Mouse (Mus musculus) limb, embryonic 13.5 days (tissue): Measurements from ENCODE around the gene Aimp2. TPM values are rescaled to one million over a fixed set of nuclear protein-coding genes. Genes with fewer than 3 reads are reported as not detected.

Experiments
- ATAC-seq: fragments of 200-750 bp; cut with Nextera tagmentation; 2 replicates; pipeline ENCODE4 v1.8.0; 2017; ENCODE audit warnings: low read depth, moderate number of reproducible peaks, moderate TSS enrichment; ENCODE audit not compliant: low FRiP score
- H3K27ac ChIP-seq: fragments of 300-500 bp; sonication (generic); 2 replicates; pipeline ENCODE4 v1.5.1; 2015; ENCODE audit warnings: inconsistent platforms, mild to moderate bottlenecking, moderate library complexity
- H3K27me3 ChIP-seq: fragments of 300-500 bp; sonication (generic); 2 replicates; pipeline ENCODE4 v1.6.1; 2015; ENCODE audit warnings: mild to moderate bottlenecking, inconsistent platforms
- H3K36me3 ChIP-seq: fragments of 300-500 bp; sonication (generic); 2 replicates; pipeline ENCODE4 v1.6.1; 2015; ENCODE audit warnings: inconsistent platforms, mild to moderate bottlenecking, moderate library complexity
- H3K4me1 ChIP-seq: fragments of 300-500 bp; sonication (generic); 2 replicates; pipeline ENCODE4 v1.6.1; 2015; ENCODE audit warnings: inconsistent platforms
- H3K4me2 ChIP-seq: fragments of 300-500 bp; sonication (generic); replicated peaks from 2 replicates; pipeline ENCODE4 v1.6.1; 2015; ENCODE audit warnings: inconsistent platforms, mild to moderate bottlenecking, moderate library complexity
- H3K4me3 ChIP-seq: fragments of 300-500 bp; sonication (generic); 2 replicates; pipeline ENCODE4 v1.5.1; 2015; ENCODE audit warnings: moderate library complexity, mild to moderate bottlenecking, inconsistent platforms
- H3K9ac ChIP-seq: fragments of 300-500 bp; sonication (generic); 2 replicates; pipeline ENCODE4 v1.6.1; 2015; ENCODE audit warnings: mild to moderate bottlenecking, inconsistent platforms
- H3K9me3 ChIP-seq: fragments of 300-500 bp; sonication (generic); 2 replicates; pipeline ENCODE4 v1.6.1; 2016; ENCODE audit warnings: inconsistent platforms
- WGBS: fragments of 180-500 bp; shearing (Covaris S2); methylation state at CpG from one replicate; pipeline ENCODE4 v1.1.7; 2015; 5-methylcytosine and 5-hydroxymethylcytosine counted together
- polyA plus RNA-seq: library from polyadenylated mRNA; unstranded; fragments of >200 nt; fragmentation: Nextera tagmentation; extraction: Ambion mirVana; gene quantifications from 2 replicates; pipeline ENCODE4 v1.2.1, GENCODE M21; 2015

Aimp2 gene
- polyA plus RNA-seq, 1 experiment from 2014 or later = 106 TPM

DNA sequence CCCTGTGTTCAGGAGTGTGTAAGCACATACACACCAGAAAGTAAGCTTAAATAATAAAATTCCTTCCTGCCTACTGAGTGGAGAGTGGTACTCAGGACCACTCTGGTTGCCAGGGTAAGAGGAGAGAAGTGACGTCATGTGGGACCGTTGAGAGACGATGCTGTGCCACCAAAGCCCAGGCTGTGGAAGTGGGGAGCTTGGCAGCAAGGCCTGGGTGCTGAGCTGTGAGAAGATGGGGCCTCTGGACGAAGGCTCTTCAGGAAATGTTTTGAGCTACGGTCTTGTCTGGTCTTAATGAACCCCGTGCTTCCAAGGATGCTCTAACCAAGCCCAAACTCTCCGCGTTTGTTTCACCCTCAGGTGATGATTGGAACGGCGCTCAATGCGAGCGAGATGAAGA is 21.0 kb upstream of the Aimp2 start:
- H3K4me2 ChIP-seq = no peak overlapping the region
- peaks cover 59% of the 10 kb centered on the region for H3K36me3 ChIP-seq
- H3K4me3 ChIP-seq = no peak overlapping the region
- no peaks in the 10 kb centered on the region for H3K9me3 ChIP-seq
- H3K27ac ChIP-seq = no peak overlapping the region
- H3K9ac ChIP-seq = no peak overlapping the region
- ATAC-seq = no peak
- no peaks in the 10 kb centered on the region for H3K4me1 ChIP-seq
- 95% methylated on average over 12 of the region's 12 CpGs for WGBS
- no peaks in the 10 kb centered on the region for H3K27me3 ChIP-seq

DNA sequence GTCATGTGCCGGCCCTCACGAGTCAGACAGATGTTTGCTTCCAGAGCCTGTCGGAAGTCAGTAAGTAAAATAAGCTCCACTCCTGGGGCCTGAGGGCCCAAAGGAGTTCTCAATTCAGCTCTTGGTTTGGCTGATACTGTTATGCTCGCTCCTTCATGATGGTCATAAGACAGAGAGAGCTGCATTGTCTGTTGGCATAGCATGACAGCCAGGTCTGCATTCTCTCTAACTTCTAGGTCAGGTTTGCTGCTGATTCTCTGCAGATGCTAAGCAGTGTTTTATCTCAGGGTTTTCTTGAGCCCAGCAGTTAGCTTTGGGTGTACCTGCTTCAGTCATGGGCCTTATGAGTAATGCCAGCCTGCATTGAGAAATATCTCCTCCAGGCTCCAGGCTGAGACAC is 19.6 kb upstream of the Aimp2 start:
- Histone ChIP-seq H3K27me3 (no peaks in the 10 kb centered on the region), H3K9me3 (no peaks in the 10 kb centered on the region), H3K9ac (no peak overlapping the region), H3K4me3 (no peak overlapping the region), H3K36me3 (peaks cover 73% of the 10 kb centered on the region), H3K4me2 (no peak overlapping the region), H3K27ac (no peak overlapping the region), H3K4me1 (no peaks in the 10 kb centered on the region)
- ATAC-seq = no peak
- 86% methylated on average over 4 of the region's 4 CpGs for WGBS

- H3K4me2 ChIP-seq = no peak within 1 kb of the TSS
- no peak within 1 kb of the TSS for H3K4me3 ChIP-seq
- peaks cover 85% of the 10 kb centered on the region for H3K36me3 ChIP-seq
- no peak for ATAC-seq
- H3K9me3 ChIP-seq = no peaks in the 10 kb centered on the region
- H3K9ac ChIP-seq = no peak within 1 kb of the TSS
- 95% methylated on average over 8 of the region's 8 CpGs for WGBS
- no peaks in the 10 kb centered on the region for H3K4me1 ChIP-seq
- no peaks in the 10 kb centered on the region for H3K27me3 ChIP-seq
- H3K27ac ChIP-seq = no peak within 1 kb of the TSS
Observed at GRCm38 (mm10) chr5:143927875-143928274, 18.2 kb upstream of the Aimp2 start, which contains the start of gene Gm42421. Gm42421 (plus strand) TSS chr5:143928175.

- WGBS = 87% methylated on average over 6 of the region's 6 CpGs
Observed at GRCm38 (mm10) chr5:143924781-143925452, 15.3 kb upstream of the Aimp2 start.

GRCm38 (mm10) chr5:143918120-143918519 is 8.5 kb upstream of the Aimp2 start:
- no peak overlapping the region for H3K27ac ChIP-seq
- 93% methylated on average over 3 of the region's 3 CpGs for WGBS
- no peak for ATAC-seq

More at GRCm38 (mm10) chr5:143924781-143925452, 15.3 kb upstream of the Aimp2 start:
- peaks cover 85% of the 10 kb centered on the region for H3K36me3 ChIP-seq
- no peak overlapping the region for H3K9ac ChIP-seq
- H3K27ac ChIP-seq = no peak overlapping the region
- no peak overlapping the region for H3K4me3 ChIP-seq
- no peaks in the 10 kb centered on the region for H3K4me1 ChIP-seq
- no peaks in the 10 kb centered on the region for H3K9me3 ChIP-seq
- ATAC-seq = no peak
- H3K4me2 ChIP-seq = no peak overlapping the region
- no peaks in the 10 kb centered on the region for H3K27me3 ChIP-seq

DNA sequence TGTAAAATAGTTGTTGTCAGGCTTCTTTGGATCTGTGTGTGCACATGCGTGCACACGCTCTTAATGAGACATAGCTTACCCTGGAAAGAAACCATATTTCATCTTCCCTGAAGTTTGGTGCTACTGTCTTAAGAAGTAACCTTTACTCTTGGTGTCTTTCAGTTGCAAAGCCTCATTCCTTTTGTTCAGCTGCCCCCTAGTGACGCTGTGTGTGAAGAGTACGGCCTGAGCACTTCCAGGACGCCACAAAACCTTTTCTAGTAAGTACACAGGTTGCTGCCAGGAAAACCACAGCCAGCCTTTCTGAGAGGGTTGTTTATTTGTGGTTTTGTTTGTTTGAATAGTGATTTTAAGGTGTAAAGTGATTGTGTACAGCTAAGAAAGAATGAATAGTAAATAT is 7.8 kb upstream of the Aimp2 start:
- no peak overlapping the region for H3K4me3 ChIP-seq
- H3K36me3 ChIP-seq = peaks cover 70% of the 10 kb centered on the region
- H3K4me2 ChIP-seq = no peak overlapping the region
- no peak overlapping the region for H3K27ac ChIP-seq
- no peak for ATAC-seq
- no peaks in the 10 kb centered on the region for H3K4me1 ChIP-seq
- H3K9me3 ChIP-seq = no peaks in the 10 kb centered on the region
- no peak overlapping the region for H3K9ac ChIP-seq
- 63% methylated on average over 5 of the region's 5 CpGs for WGBS
- no peaks in the 10 kb centered on the region for H3K27me3 ChIP-seq

More at GRCm38 (mm10) chr5:143918120-143918519, 8.5 kb upstream of the Aimp2 start:
- H3K4me1 ChIP-seq = no peaks in the 10 kb centered on the region
- H3K27me3 ChIP-seq = no peaks in the 10 kb centered on the region
- H3K9ac ChIP-seq = no peak overlapping the region
- H3K4me3 ChIP-seq = no peak overlapping the region
- peaks cover 74% of the 10 kb centered on the region for H3K36me3 ChIP-seq
- no peaks in the 10 kb centered on the region for H3K9me3 ChIP-seq
- no peak overlapping the region for H3K4me2 ChIP-seq

DNA sequence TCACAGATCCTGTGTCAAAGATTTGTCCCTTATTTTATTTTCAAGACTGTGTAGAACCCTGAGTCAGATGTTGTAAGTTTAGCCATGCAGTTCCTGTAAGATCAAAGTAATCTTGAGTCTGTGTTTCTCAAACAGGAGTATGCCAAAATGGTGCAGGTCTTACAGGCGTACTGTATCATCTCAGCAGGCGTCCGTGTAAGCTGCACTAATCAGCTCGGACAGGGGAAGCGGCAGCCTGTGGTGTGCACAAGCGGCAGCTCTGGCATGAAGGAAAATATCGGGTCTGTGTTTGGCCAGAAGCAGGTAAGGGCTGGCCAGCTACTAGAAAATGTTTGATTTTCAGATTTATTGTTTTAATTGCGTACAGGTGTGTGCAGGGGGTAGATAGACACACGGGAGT is 6.6 kb upstream of the Aimp2 start:
- H3K4me1 ChIP-seq = peaks cover under 1% of the 10 kb centered on the region; the same call in 1 of the 2 replicates

DNA sequence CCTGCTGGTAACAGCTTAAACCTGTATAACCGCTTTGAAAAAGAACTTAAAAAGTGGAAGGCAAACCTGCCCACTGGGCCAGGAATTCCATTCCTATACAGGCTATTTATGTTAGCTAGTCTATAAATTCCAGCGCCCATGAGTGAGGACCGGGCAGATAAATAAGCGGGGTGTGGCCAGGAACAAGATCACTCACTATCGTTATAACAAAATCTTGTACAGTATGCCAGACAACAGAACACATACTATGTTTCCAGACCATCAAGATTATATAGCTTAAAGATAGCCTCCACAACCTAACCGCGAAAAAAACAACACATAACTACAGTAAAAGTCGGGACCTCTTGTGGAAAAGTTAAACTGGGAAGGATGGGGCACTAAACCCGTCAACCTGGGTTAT is 721 bp downstream of the Aimp2 start:
- H3K27me3 ChIP-seq = no peaks in the 10 kb centered on the region
- peaks cover 39% of the 10 kb centered on the region for H3K36me3 ChIP-seq
- peak overlapping the region; percentile 82 for H3K27ac ChIP-seq
- ATAC-seq = 0 out of 2 replicates have a peak, but pooled peaks have one; percentile 0
- 3% methylated on average over 9 of the region's 9 CpGs for WGBS
- H3K4me2 ChIP-seq = peak overlapping the region; percentile 67
- H3K9ac ChIP-seq = peak overlapping the region; percentile 74
- peaks cover 26% of the 10 kb centered on the region for H3K4me1 ChIP-seq
- H3K9me3 ChIP-seq = no peaks in the 10 kb centered on the region
- H3K4me3 ChIP-seq = peak overlapping the region; percentile 77

More for the DNA sequence above, 6.6 kb upstream of the Aimp2 start:
- Histone ChIP-seq H3K9ac (no peak overlapping the region), H3K27ac (no peak overlapping the region), H3K4me2 (no peak overlapping the region), H3K4me3 (no peak overlapping the region), H3K27me3 (no peaks in the 10 kb centered on the region), H3K36me3 (peaks cover 62% of the 10 kb centered on the region), H3K9me3 (no peaks in the 10 kb centered on the region)
- ATAC-seq = no peak
- WGBS = 88% methylated on average over 9 of the region's 9 CpGs

DNA sequence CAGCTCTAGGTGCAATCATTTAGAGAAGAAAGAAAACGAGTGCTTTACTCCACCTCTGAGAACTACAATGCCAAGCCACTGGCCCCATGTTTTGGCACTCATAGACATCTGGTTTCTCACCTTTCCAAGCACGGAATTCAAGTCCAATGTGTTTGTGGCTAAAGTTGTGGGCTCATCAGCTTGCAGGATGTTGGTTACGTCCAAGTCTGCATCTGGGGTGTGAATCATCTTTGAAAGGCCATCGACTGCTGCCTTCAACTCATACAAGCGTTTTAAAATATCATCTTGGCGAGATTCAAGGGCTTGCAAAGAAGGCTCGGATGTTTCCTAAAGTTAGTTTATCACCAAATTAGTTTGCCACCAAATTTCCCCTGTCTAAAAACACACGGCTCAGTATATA is 3.2 kb downstream of the Aimp2 start:
- no peak overlapping the region for H3K9ac ChIP-seq
- no peak overlapping the region for H3K4me2 ChIP-seq
- H3K27me3 ChIP-seq = no peaks in the 10 kb centered on the region
- WGBS = 83% methylated on average over 8 of the region's 8 CpGs
- peaks cover 54% of the 10 kb centered on the region for H3K36me3 ChIP-seq
- H3K4me3 ChIP-seq = no peak overlapping the region
- no peak overlapping the region for H3K27ac ChIP-seq
- ATAC-seq = no peak
- peaks cover 26% of the 10 kb centered on the region for H3K4me1 ChIP-seq
- H3K9me3 ChIP-seq = no peaks in the 10 kb centered on the region

DNA sequence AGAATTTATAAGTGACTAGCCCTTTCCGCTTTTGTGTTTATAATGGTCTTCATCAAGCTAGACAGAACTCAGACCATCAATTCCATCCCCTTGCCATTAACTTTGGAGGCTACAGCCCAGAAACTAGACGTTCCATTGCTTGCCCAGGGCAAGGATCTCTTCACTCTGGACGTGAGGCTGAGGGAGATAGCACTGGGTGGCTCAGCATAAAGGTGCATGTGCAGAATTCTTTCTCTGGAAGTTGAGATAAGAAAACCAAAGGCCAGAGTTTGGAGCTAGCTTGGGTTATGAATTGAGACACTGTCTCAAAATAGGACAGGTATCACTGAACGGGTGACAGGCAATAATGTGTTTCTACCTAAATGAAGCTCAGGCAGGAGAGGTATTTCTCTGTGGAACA is 5.8 kb downstream of the Aimp2 start:
- Histone ChIP-seq H3K27me3 (no peaks in the 10 kb centered on the region), H3K4me1 (peaks cover 14% of the 10 kb centered on the region), H3K9me3 (no peaks in the 10 kb centered on the region), H3K4me3 (no peak overlapping the region), H3K9ac (no peak overlapping the region), H3K36me3 (peaks cover 77% of the 10 kb centered on the region), H3K4me2 (no peak overlapping the region), H3K27ac (no peak overlapping the region)
- WGBS = 92% methylated on average over 4 of the region's 4 CpGs
- no peak for ATAC-seq

- Histone ChIP-seq H3K9ac (no peak overlapping the region), H3K4me3 (no peak overlapping the region), H3K27me3 (no peaks in the 10 kb centered on the region), H3K9me3 (no peaks in the 10 kb centered on the region), H3K36me3 (peaks cover 90% of the 10 kb centered on the region), H3K4me1 (no peaks in the 10 kb centered on the region), H3K4me2 (no peak overlapping the region), H3K27ac (no peak overlapping the region)
- WGBS = 81% methylated on average over 3 of the region's 3 CpGs
- no peak for ATAC-seq
Observed at GRCm38 (mm10) chr5:143902111-143902510, 7.5 kb downstream of the Aimp2 start.

- Histone ChIP-seq H3K4me2 (no peak within 1 kb of the TSS), H3K4me3 (no peak within 1 kb of the TSS), H3K27ac (no peak within 1 kb of the TSS), H3K9me3 (no peaks in the 10 kb centered on the region), H3K9ac (no peak within 1 kb of the TSS), H3K27me3 (no peaks in the 10 kb centered on the region), H3K36me3 (peaks cover 83% of the 10 kb centered on the region), H3K4me1 (no peaks in the 10 kb centered on the region)
- 90% methylated on average over 14 of the region's 14 CpGs for WGBS
- ATAC-seq = no peak
Observed at GRCm38 (mm10) chr5:143897635-143898330, 11.9 kb downstream of the Aimp2 start, which contains the start of gene Ankrd61. Ankrd61 (minus strand) TSS chr5:143897685.
